Mouse (Mus musculus): Measurements from ENCODE around the gene Dnah8. TPM values are rescaled to one million over a fixed set of nuclear protein-coding genes. Genes with fewer than 3 reads are reported as not detected.

The Dnah8 gene
- polyA plus RNA-seq, 1 experiment from 2014 or later, result 0.76 TPM

DNA sequence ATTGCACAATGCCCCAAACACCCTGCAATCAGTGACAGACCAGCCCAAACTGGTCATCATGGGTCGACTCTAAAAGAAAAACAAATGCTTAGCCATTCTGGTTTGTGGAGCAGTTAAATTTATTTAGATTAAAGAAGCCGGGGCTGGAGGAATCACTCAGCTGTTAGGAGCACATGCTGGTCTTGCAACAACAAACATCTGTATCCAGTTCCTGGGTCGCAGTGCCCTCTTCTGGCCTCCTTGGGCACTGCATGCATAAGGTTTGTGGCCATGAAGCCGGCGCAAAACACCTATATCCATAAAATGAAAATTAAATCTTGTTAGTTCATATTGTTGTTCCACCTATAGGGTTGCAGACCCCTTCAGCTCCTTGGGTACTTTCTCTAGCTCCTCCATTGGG lies 57.5 kb downstream of the Dnah8 start:
- Histone ChIP-seq H3K4me3 (ENCODE audit: low read depth, low read length) (no peak overlapping the region), H3K27me3 (ENCODE audit: control insufficient read depth, insufficient read depth, low read length) (no peaks in the 10 kb centered on the region), H3K4me1 (replicated peaks; ENCODE audit: control insufficient read depth, insufficient read depth, low read length) (no peaks in the 10 kb centered on the region), H3K27ac (ENCODE audit: low read depth, low read length) (no peak overlapping the region), H3K9ac (ENCODE audit: low read length) (no peak overlapping the region), H3K36me3 (ENCODE audit: control insufficient read depth, insufficient read depth, low read length) (no peaks in the 10 kb centered on the region), H3K9me3 (ENCODE audit: control insufficient read depth, low read length) (no peaks in the 10 kb centered on the region), H3K4me2 (ENCODE audit: low read depth, low read length, severe bottlenecking) (no peak overlapping the region)
- ATAC-seq (replicated peaks; ENCODE audit: low FRiP score), result no peak
- WGBS, result 21% methylated on average over 5 of the region's 5 CpGs
- DNase-seq (ENCODE audit: low spot score), result peak; percentile 76

DNA sequence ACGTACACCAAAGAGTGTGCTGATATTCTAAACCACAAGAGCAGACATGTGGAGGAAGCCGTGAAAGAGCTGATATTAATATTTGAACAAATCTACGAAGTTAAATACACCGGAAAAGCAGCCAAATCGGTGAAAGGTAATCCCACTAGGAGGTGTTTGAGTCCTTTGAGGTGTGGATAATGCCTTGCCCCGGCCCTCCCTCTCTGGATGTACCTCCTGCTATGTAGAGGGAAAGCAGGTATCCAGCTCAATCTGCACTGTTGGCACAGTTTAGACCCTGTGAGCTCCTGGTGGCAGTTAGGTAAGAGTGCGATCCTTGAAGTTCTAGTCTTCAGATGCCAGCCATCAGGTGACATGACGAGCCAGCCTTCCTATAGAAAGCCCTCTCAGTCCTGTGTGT lies 66.0 kb downstream of the Dnah8 start:
- no peaks in the 10 kb centered on the region for H3K4me1 ChIP-seq (replicated peaks; ENCODE audit: control insufficient read depth, insufficient read depth, low read length)
- no peak for DNase-seq (ENCODE audit: low spot score)
- no peaks in the 10 kb centered on the region for H3K36me3 ChIP-seq (ENCODE audit: control insufficient read depth, insufficient read depth, low read length)
- H3K4me3 ChIP-seq (ENCODE audit: low read depth, low read length), result no peak overlapping the region
- H3K9ac ChIP-seq (ENCODE audit: low read length), result no peak overlapping the region
- no peaks in the 10 kb centered on the region for H3K27me3 ChIP-seq (ENCODE audit: control insufficient read depth, insufficient read depth, low read length)
- H3K4me2 ChIP-seq (ENCODE audit: low read depth, low read length, severe bottlenecking), result no peak overlapping the region
- H3K27ac ChIP-seq (ENCODE audit: low read depth, low read length), result no peak overlapping the region
- H3K9me3 ChIP-seq (ENCODE audit: control insufficient read depth, low read length), result no peaks in the 10 kb centered on the region
- ATAC-seq (replicated peaks; ENCODE audit: low FRiP score), result no peak
- 87% methylated on average over 8 of the region's 8 CpGs for WGBS

DNA sequence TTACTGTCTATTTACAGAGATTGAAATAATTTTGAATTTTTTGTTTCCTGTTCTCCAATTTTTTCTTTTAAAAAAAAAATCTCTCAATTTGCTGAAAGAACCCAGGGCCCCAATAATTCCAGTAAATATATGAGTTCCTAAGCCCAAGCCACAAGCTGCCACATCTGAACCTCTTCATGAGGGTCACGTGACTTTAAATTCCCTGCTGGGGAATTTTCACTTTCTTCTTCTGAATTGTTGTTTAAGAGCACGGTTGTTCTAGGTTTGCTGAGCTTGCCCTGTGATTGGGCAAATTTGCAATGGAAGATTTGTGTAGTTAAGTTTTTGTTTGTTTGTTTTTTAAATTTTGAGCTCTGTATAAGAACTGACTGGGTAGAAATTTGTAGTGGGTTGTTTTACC lies 67.3 kb downstream of the Dnah8 start:
- Histone ChIP-seq H3K9ac (ENCODE audit: low read length) (no peak overlapping the region), H3K9me3 (ENCODE audit: control insufficient read depth, low read length) (no peaks in the 10 kb centered on the region), H3K27me3 (ENCODE audit: control insufficient read depth, insufficient read depth, low read length) (no peaks in the 10 kb centered on the region), H3K4me3 (ENCODE audit: low read depth, low read length) (no peak overlapping the region), H3K36me3 (ENCODE audit: control insufficient read depth, insufficient read depth, low read length) (no peaks in the 10 kb centered on the region), H3K4me2 (ENCODE audit: low read depth, low read length, severe bottlenecking) (no peak overlapping the region), H3K27ac (ENCODE audit: low read depth, low read length) (no peak overlapping the region), H3K4me1 (replicated peaks; ENCODE audit: control insufficient read depth, insufficient read depth, low read length) (no peaks in the 10 kb centered on the region)
- WGBS, result 52% methylated on average over 2 of the region's 2 CpGs
- ATAC-seq (replicated peaks; ENCODE audit: low FRiP score), result no peak
- DNase-seq (ENCODE audit: low spot score), result no peak

GRCm38 (mm10) chr17:30694281-30694680 lies 70.1 kb downstream of the Dnah8 start:
- H3K9ac ChIP-seq (ENCODE audit: low read length), result no peak overlapping the region
- no peaks in the 10 kb centered on the region for H3K27me3 ChIP-seq (ENCODE audit: control insufficient read depth, insufficient read depth, low read length)
- WGBS, result 83% methylated on average over 9 of the region's 9 CpGs
- ATAC-seq (replicated peaks; ENCODE audit: low FRiP score), result no peak
- H3K27ac ChIP-seq (ENCODE audit: low read depth, low read length), result no peak overlapping the region
- no peak for DNase-seq (ENCODE audit: low spot score)
- no peaks in the 10 kb centered on the region for H3K36me3 ChIP-seq (ENCODE audit: control insufficient read depth, insufficient read depth, low read length)
- H3K4me1 ChIP-seq (replicated peaks; ENCODE audit: control insufficient read depth, insufficient read depth, low read length), result no peaks in the 10 kb centered on the region
- no peaks in the 10 kb centered on the region for H3K9me3 ChIP-seq (ENCODE audit: control insufficient read depth, low read length)
- no peak overlapping the region for H3K4me3 ChIP-seq (ENCODE audit: low read depth, low read length)
- H3K4me2 ChIP-seq (ENCODE audit: low read depth, low read length, severe bottlenecking), result no peak overlapping the region

GRCm38 (mm10) chr17:30714732-30715131 lies 90.6 kb downstream of the Dnah8 start:
- no peak overlapping the region for H3K4me2 ChIP-seq (ENCODE audit: low read depth, low read length, severe bottlenecking)
- H3K4me1 ChIP-seq (replicated peaks; ENCODE audit: control insufficient read depth, insufficient read depth, low read length), result no peaks in the 10 kb centered on the region
- H3K27me3 ChIP-seq (ENCODE audit: control insufficient read depth, insufficient read depth, low read length), result no peaks in the 10 kb centered on the region
- H3K27ac ChIP-seq (ENCODE audit: low read depth, low read length), result no peak overlapping the region
- no peaks in the 10 kb centered on the region for H3K36me3 ChIP-seq (ENCODE audit: control insufficient read depth, insufficient read depth, low read length)
- no peak overlapping the region for H3K4me3 ChIP-seq (ENCODE audit: low read depth, low read length)
- ATAC-seq (replicated peaks; ENCODE audit: low FRiP score) (no peak), DNase-seq (ENCODE audit: low spot score) (no peak)
- H3K9ac ChIP-seq (ENCODE audit: low read length), result no peak overlapping the region
- H3K9me3 ChIP-seq (ENCODE audit: control insufficient read depth, low read length), result no peaks in the 10 kb centered on the region
- WGBS, result 70% methylated on average over 3 of the region's 3 CpGs

- ATAC-seq (replicated peaks; ENCODE audit: low FRiP score), result no peak
- no peaks in the 10 kb centered on the region for H3K27me3 ChIP-seq (ENCODE audit: control insufficient read depth, insufficient read depth, low read length)
- no peak overlapping the region for H3K4me3 ChIP-seq (ENCODE audit: low read depth, low read length)
- 91% methylated on average over 7 of the region's 7 CpGs for WGBS
- no peak overlapping the region for H3K9ac ChIP-seq (ENCODE audit: low read length)
- H3K4me2 ChIP-seq (ENCODE audit: low read depth, low read length, severe bottlenecking), result no peak overlapping the region
- no peaks in the 10 kb centered on the region for H3K9me3 ChIP-seq (ENCODE audit: control insufficient read depth, low read length)
- no peaks in the 10 kb centered on the region for H3K36me3 ChIP-seq (ENCODE audit: control insufficient read depth, insufficient read depth, low read length)
- no peak overlapping the region for H3K27ac ChIP-seq (ENCODE audit: low read depth, low read length)
- DNase-seq (ENCODE audit: low spot score), result no peak
- no peaks in the 10 kb centered on the region for H3K4me1 ChIP-seq (replicated peaks; ENCODE audit: control insufficient read depth, insufficient read depth, low read length)
These were observed 94.0 kb downstream of the Dnah8 start for GRCm38 (mm10) chr17:30718197-30718596.

DNA sequence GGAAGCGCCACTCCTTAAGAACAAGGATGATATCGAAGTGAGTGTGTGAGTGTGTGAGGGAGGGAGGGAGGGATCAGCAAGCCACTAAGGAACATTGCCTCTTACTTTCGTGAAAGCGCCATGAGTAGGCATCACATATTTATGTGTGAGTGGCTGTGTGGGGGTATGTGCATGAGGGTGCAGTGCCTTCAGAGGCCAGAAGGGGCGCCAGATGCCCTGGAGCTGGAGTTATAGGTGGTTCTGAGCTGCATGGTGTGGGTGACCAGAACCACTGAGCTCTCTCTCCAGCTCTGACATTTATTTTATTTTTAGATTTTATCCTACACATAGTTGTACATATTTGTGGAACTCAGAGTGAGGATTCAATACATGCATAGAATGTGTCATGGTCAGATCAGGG lies 94.9 kb downstream of the Dnah8 start:
- no peak for ATAC-seq (replicated peaks; ENCODE audit: low FRiP score)
- H3K9me3 ChIP-seq (ENCODE audit: control insufficient read depth, low read length), result no peaks in the 10 kb centered on the region
- WGBS, result 86% methylated on average over 5 of the region's 5 CpGs

GRCm38 (mm10) chr17:30727788-30728187 lies 103.6 kb downstream of the Dnah8 start:
- H3K4me1 ChIP-seq (replicated peaks; ENCODE audit: control insufficient read depth, insufficient read depth, low read length), result no peaks in the 10 kb centered on the region
- no peak for ATAC-seq (replicated peaks; ENCODE audit: low FRiP score)
- no peak overlapping the region for H3K9ac ChIP-seq (ENCODE audit: low read length)
- no peak overlapping the region for H3K4me3 ChIP-seq (ENCODE audit: low read depth, low read length)
- no peaks in the 10 kb centered on the region for H3K36me3 ChIP-seq (ENCODE audit: control insufficient read depth, insufficient read depth, low read length)
- no peak for DNase-seq (ENCODE audit: low spot score)
- H3K27ac ChIP-seq (ENCODE audit: low read depth, low read length), result no peak overlapping the region
- H3K4me2 ChIP-seq (ENCODE audit: low read depth, low read length, severe bottlenecking), result no peak overlapping the region
- 57% methylated on average over 4 of the region's 4 CpGs for WGBS
- H3K27me3 ChIP-seq (ENCODE audit: control insufficient read depth, insufficient read depth, low read length), result no peaks in the 10 kb centered on the region
- no peaks in the 10 kb centered on the region for H3K9me3 ChIP-seq (ENCODE audit: control insufficient read depth, low read length)

More for the DNA sequence above, 94.9 kb downstream of the Dnah8 start:
- no peak for DNase-seq (ENCODE audit: low spot score)
- Histone ChIP-seq H3K4me1 (replicated peaks; ENCODE audit: control insufficient read depth, insufficient read depth, low read length) (no peaks in the 10 kb centered on the region), H3K36me3 (ENCODE audit: control insufficient read depth, insufficient read depth, low read length) (no peaks in the 10 kb centered on the region), H3K27me3 (ENCODE audit: control insufficient read depth, insufficient read depth, low read length) (no peaks in the 10 kb centered on the region), H3K9ac (ENCODE audit: low read length) (no peak overlapping the region), H3K4me2 (ENCODE audit: low read depth, low read length, severe bottlenecking) (no peak overlapping the region), H3K27ac (ENCODE audit: low read depth, low read length) (no peak overlapping the region), H3K4me3 (ENCODE audit: low read depth, low read length) (no peak overlapping the region)

GRCm38 (mm10) chr17:30732736-30733135 lies 108.6 kb downstream of the Dnah8 start:
- ATAC-seq (replicated peaks; ENCODE audit: low FRiP score), result no peak
- 86% methylated on average over 3 of the region's 3 CpGs for WGBS

More at GRCm38 (mm10) chr17:30732736-30733135, 108.6 kb downstream of the Dnah8 start:
- Histone ChIP-seq H3K4me3 (ENCODE audit: low read depth, low read length) (no peak overlapping the region), H3K9ac (ENCODE audit: low read length) (no peak overlapping the region), H3K27me3 (ENCODE audit: control insufficient read depth, insufficient read depth, low read length) (no peaks in the 10 kb centered on the region), H3K27ac (ENCODE audit: low read depth, low read length) (no peak overlapping the region), H3K4me2 (ENCODE audit: low read depth, low read length, severe bottlenecking) (no peak overlapping the region), H3K9me3 (ENCODE audit: control insufficient read depth, low read length) (no peaks in the 10 kb centered on the region), H3K36me3 (ENCODE audit: control insufficient read depth, insufficient read depth, low read length) (no peaks in the 10 kb centered on the region), H3K4me1 (replicated peaks; ENCODE audit: control insufficient read depth, insufficient read depth, low read length) (no peaks in the 10 kb centered on the region)
- DNase-seq (ENCODE audit: low spot score), result no peak

All from forebrain, embryonic 11.5 days (tissue).